Mouse (Mus musculus) CD4-positive, CD25-positive, alpha-beta regulatory T cell, adult 2 months (primary cell): ENCODE data around the gene Slc25a18.

Source experiments
- DNase-seq: peaks from one replicate; pipeline ENCODE4 v3.0.0-alpha.2; 2012; ENCODE audit warnings: low read depth, low spot score

Gene Slc25a18

DNA sequence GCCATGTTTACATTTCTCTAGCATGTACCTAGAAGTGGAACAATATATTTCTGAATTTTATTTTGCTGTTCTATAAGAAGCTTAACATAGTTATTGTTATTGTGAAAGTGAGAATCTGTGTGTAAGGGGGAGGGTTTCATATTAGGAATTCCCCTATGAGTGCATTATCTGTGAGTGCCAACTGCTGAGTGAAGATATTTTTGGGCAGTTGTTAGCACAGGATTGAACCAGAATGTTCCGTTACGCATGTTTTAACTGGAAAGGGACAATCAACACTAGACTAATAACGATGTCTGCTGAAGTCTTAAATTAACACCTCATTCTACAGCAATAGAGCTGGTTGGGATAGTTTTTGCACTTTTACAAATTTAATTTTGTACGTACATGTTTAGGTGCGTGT lies 68.4 kb downstream of the Slc25a18 start:
- DNase-seq, result peak; percentile 27
